Mouse (Mus musculus) hindbrain, embryonic 13.5 days (tissue): ENCODE data around the gene Arrdc4. TPM values are rescaled to one million over a fixed set of nuclear protein-coding genes. Genes with fewer than 3 reads are reported as not detected.

Experiments used
- ATAC-seq: fragments of 200-750 bp; cut with Nextera tagmentation; 2 replicates; pipeline ENCODE4 v1.8.0; 2017; ENCODE audit warnings: moderate TSS enrichment; ENCODE audit not compliant: low FRiP score
- H3K27ac ChIP-seq: fragments of 300-500 bp; sonication (generic); 2 replicates; pipeline ENCODE4 v1.5.1; 2015; ENCODE audit warnings: inconsistent platforms, mild to moderate bottlenecking, moderate library complexity
- H3K27me3 ChIP-seq: fragments of 300-500 bp; sonication (generic); 2 replicates; pipeline ENCODE4 v1.6.1; 2015; ENCODE audit warnings: mild to moderate bottlenecking, inconsistent platforms
- H3K36me3 ChIP-seq: fragments of 300-500 bp; sonication (generic); 2 replicates; pipeline ENCODE4 v1.6.1; 2015; ENCODE audit warnings: mild to moderate bottlenecking, inconsistent platforms
- H3K4me1 ChIP-seq: fragments of 300-500 bp; sonication (generic); replicated peaks from 2 replicates; pipeline ENCODE4 v1.6.1; 2015; ENCODE audit warnings: inconsistent platforms
- H3K4me2 ChIP-seq: fragments of 300-500 bp; sonication (generic); 2 replicates; pipeline ENCODE4 v1.6.1; 2015; ENCODE audit warnings: inconsistent platforms, mild to moderate bottlenecking, moderate library complexity
- H3K4me3 ChIP-seq: fragments of 300-500 bp; sonication (generic); 2 replicates; pipeline ENCODE4 v1.5.1; 2015; ENCODE audit warnings: mild to moderate bottlenecking, inconsistent platforms
- H3K9ac ChIP-seq: fragments of 300-500 bp; sonication (generic); 2 replicates; pipeline ENCODE4 v1.6.1; 2015; ENCODE audit warnings: mild to moderate bottlenecking, inconsistent platforms
- H3K9me3 ChIP-seq: fragments of 300-500 bp; sonication (generic); 2 replicates; pipeline ENCODE4 v1.6.1; 2016; ENCODE audit warnings: inconsistent platforms
- WGBS: fragments of 180-500 bp; shearing (Covaris S2); methylation state at CpG from one replicate; pipeline ENCODE4 v1.1.7; 2015; 5-methylcytosine and 5-hydroxymethylcytosine counted together
- polyA plus RNA-seq: library from polyadenylated mRNA; unstranded; fragments of >200 nt; fragmentation: Nextera tagmentation; extraction: Ambion mirVana; gene quantifications from 2 replicates; pipeline ENCODE4 v1.2.1, GENCODE M21; 2015

Gene Arrdc4
- polyA plus RNA-seq, 1 experiment from 2014 or later, result 26.3 TPM

GRCm38 (mm10) chr7:68740763-68741162, 8.3 kb downstream of the Arrdc4 start:
- Histone ChIP-seq H3K4me3 (no peak overlapping the region), H3K4me2 (no peak overlapping the region), H3K36me3 (peaks cover 77% of the 10 kb centered on the region), H3K4me1 (peaks cover 11% of the 10 kb centered on the region), H3K27ac (no peak overlapping the region), H3K9ac (no peak overlapping the region), H3K9me3 (no peaks in the 10 kb centered on the region), H3K27me3 (no peaks in the 10 kb centered on the region)
- WGBS, result 95% methylated on average over 6 of the region's 6 CpGs
- no peak for ATAC-seq

DNA sequence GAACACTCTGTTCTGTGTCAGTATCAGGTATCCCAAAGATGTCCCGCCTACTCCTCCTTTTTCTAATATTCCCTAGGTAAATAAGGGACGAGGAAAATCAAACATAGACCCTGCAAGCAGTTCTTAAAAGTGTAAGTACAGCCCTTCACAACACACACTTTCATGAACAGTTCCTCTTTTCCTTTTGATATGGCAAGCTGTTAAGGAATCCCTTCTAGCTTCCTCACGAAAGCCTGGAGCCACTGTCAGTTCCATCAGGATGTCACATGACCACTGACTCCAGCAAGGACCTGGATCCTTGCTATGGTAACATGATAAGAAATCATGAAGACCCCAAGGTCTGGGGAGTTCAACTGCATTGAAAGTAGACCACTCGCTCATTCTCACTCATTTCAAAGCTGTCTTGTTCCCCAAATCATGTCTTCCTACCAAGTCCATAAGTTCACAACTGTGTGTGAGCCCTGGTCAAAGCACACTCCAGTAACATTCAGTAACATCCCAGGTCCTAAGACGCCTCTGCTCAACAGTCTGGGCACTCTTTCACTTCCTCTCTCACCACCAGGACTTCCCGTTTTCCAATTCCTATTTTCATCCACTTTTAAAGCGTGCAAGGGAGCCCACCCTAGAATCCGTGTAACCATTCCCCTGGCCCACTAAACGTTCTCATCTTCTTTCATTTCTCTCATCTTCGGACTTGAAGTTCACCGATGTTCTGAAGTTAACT, 10.2 kb downstream of the Arrdc4 start:
- no peak overlapping the region for H3K27ac ChIP-seq
- H3K4me1 ChIP-seq, result no peaks in the 10 kb centered on the region
- H3K9me3 ChIP-seq, result no peaks in the 10 kb centered on the region
- no peak for ATAC-seq
- no peak overlapping the region for H3K4me3 ChIP-seq
- no peak overlapping the region for H3K4me2 ChIP-seq
- H3K27me3 ChIP-seq, result no peaks in the 10 kb centered on the region
- WGBS, result 91% methylated on average over 11 of the region's 11 CpGs
- H3K36me3 ChIP-seq, result peaks cover 69% of the 10 kb centered on the region
- no peak overlapping the region for H3K9ac ChIP-seq

- Histone ChIP-seq H3K9ac (no peak overlapping the region), H3K9me3 (no peaks in the 10 kb centered on the region), H3K4me3 (no peak overlapping the region), H3K27ac (no peak overlapping the region), H3K4me2 (no peak overlapping the region), H3K4me1 (no peaks in the 10 kb centered on the region), H3K36me3 (no peaks in the 10 kb centered on the region), H3K27me3 (no peaks in the 10 kb centered on the region)
- 96% methylated on average over 5 of the region's 5 CpGs for WGBS
- no peak for ATAC-seq
These were observed 22.7 kb downstream of the Arrdc4 start for GRCm38 (mm10) chr7:68726380-68726779.

DNA sequence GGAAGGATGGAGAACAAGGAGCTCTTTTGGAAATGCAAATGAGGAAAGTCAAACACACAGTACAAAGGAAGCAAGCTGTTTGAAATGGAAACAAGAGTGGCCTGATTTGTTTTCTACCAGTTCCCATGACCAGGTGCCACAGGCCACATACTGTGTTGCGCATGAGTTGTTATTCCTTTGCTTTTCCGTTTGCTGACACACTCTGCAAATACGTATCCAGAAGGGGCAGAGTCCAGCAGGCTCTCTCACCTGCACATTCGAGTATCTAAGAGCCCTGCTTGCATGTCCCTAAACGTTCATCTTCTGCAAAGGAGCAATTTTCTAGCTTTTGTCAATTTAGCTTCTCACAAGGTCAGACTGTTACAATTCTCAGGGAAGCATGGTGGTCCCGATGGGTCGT, 24.3 kb downstream of the Arrdc4 start:
- ATAC-seq, result no peak
- Histone ChIP-seq H3K27ac (no peak overlapping the region), H3K4me2 (no peak overlapping the region), H3K36me3 (no peaks in the 10 kb centered on the region), H3K9ac (no peak overlapping the region), H3K27me3 (no peaks in the 10 kb centered on the region), H3K4me3 (no peak overlapping the region), H3K9me3 (no peaks in the 10 kb centered on the region), H3K4me1 (no peaks in the 10 kb centered on the region)
- WGBS, result 84% methylated on average over 7 of the region's 7 CpGs

GRCm38 (mm10) chr7:68721520-68721919, 27.5 kb downstream of the Arrdc4 start:
- WGBS, result 93% methylated on average over 4 of the region's 4 CpGs
- Histone ChIP-seq H3K4me3 (no peak overlapping the region), H3K9ac (no peak overlapping the region), H3K9me3 (no peaks in the 10 kb centered on the region), H3K27me3 (no peaks in the 10 kb centered on the region), H3K4me2 (no peak overlapping the region), H3K36me3 (no peaks in the 10 kb centered on the region), H3K27ac (no peak overlapping the region), H3K4me1 (peaks cover 6% of the 10 kb centered on the region; the same call in 1 of the 2 replicates)
- ATAC-seq, result no peak

DNA sequence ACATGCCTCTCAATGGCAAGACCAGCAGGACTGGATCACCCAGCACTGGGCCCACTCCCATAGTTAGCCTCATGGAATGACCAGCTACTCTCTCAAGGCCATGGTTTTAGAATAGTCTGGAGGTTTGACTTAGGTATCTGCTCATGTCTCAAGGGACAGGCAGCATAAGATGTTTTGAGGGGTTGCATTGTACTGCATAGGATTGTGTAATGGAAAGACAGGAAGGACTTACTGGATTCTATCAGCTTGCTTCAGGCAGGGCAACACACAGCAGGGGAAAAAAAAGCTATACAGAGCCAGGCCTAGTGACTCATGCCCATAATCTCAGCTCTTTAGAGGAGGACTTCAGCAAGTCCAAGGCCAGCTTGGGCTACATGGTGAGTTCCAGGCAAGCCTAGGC, 31.1 kb downstream of the Arrdc4 start:
- ATAC-seq, result no peak
- no peak overlapping the region for H3K27ac ChIP-seq

GRCm38 (mm10) chr7:68717498-68717897, 31.5 kb downstream of the Arrdc4 start:
- H3K27me3 ChIP-seq, result no peaks in the 10 kb centered on the region
- ATAC-seq, result no peak
- no peak overlapping the region for H3K27ac ChIP-seq
- H3K9me3 ChIP-seq, result no peaks in the 10 kb centered on the region
- no peak overlapping the region for H3K9ac ChIP-seq
- H3K36me3 ChIP-seq, result no peaks in the 10 kb centered on the region
- H3K4me1 ChIP-seq, result peaks cover 6% of the 10 kb centered on the region; the same call in 1 of the 2 replicates
- WGBS, result 36% methylated on average over 10 of the region's 10 CpGs
- H3K4me3 ChIP-seq, result no peak overlapping the region
- H3K4me2 ChIP-seq, result peak overlapping the region; percentile 17; the same call in 1 of the 2 replicates

More for the DNA sequence above, 31.1 kb downstream of the Arrdc4 start:
- H3K27me3 ChIP-seq, result no peaks in the 10 kb centered on the region
- H3K9ac ChIP-seq, result no peak overlapping the region
- H3K4me1 ChIP-seq, result peaks cover 6% of the 10 kb centered on the region; the same call in 1 of the 2 replicates
- no peaks in the 10 kb centered on the region for H3K9me3 ChIP-seq
- no peak overlapping the region for H3K4me3 ChIP-seq
- no peak overlapping the region for H3K4me2 ChIP-seq
- H3K36me3 ChIP-seq, result no peaks in the 10 kb centered on the region

GRCm38 (mm10) chr7:68716926-68717325, 32.1 kb downstream of the Arrdc4 start:
- H3K36me3 ChIP-seq, result no peaks in the 10 kb centered on the region
- no peaks in the 10 kb centered on the region for H3K27me3 ChIP-seq
- H3K4me2 ChIP-seq, result no peak overlapping the region
- H3K9ac ChIP-seq, result no peak overlapping the region
- 70% methylated on average over 8 of the region's 8 CpGs for WGBS
- no peak for ATAC-seq
- H3K4me1 ChIP-seq, result peaks cover 6% of the 10 kb centered on the region; the same call in 1 of the 2 replicates
- no peaks in the 10 kb centered on the region for H3K9me3 ChIP-seq
- H3K27ac ChIP-seq, result no peak overlapping the region
- no peak overlapping the region for H3K4me3 ChIP-seq

GRCm38 (mm10) chr7:68712928-68713327, 36.1 kb downstream of the Arrdc4 start:
- H3K27me3 ChIP-seq, result no peaks in the 10 kb centered on the region
- 86% methylated on average over 1 of the region's 1 CpGs for WGBS
- peaks cover 4% of the 10 kb centered on the region; the same call in 1 of the 2 replicates for H3K4me1 ChIP-seq
- H3K36me3 ChIP-seq, result no peaks in the 10 kb centered on the region
- no peaks in the 10 kb centered on the region for H3K9me3 ChIP-seq
- ATAC-seq, result no peak
- no peak overlapping the region for H3K4me2 ChIP-seq
- H3K4me3 ChIP-seq, result no peak overlapping the region
- no peak overlapping the region for H3K27ac ChIP-seq
- H3K9ac ChIP-seq, result no peak overlapping the region

- Histone ChIP-seq H3K27me3 (no peaks in the 10 kb centered on the region), H3K4me1 (no peaks in the 10 kb centered on the region; the same call in 1 of the 2 replicates), H3K4me2 (no peak overlapping the region), H3K9me3 (no peaks in the 10 kb centered on the region), H3K27ac (no peak overlapping the region), H3K4me3 (no peak overlapping the region), H3K9ac (no peak overlapping the region), H3K36me3 (no peaks in the 10 kb centered on the region)
- no peak for ATAC-seq
- WGBS, result 78% methylated on average over 3 of the region's 3 CpGs
These were observed 36.6 kb downstream of the Arrdc4 start for GRCm38 (mm10) chr7:68712425-68712824.

GRCm38 (mm10) chr7:68709319-68709573, 39.8 kb downstream of the Arrdc4 start:
- Histone ChIP-seq H3K4me2 (no peak overlapping the region), H3K9me3 (no peaks in the 10 kb centered on the region), H3K27ac (no peak overlapping the region), H3K9ac (no peak overlapping the region), H3K4me3 (no peak overlapping the region), H3K36me3 (no peaks in the 10 kb centered on the region), H3K4me1 (no peaks in the 10 kb centered on the region), H3K27me3 (no peaks in the 10 kb centered on the region)
- ATAC-seq, result no peak
- WGBS, result 85% methylated on average over 1 of the region's 1 CpGs

DNA sequence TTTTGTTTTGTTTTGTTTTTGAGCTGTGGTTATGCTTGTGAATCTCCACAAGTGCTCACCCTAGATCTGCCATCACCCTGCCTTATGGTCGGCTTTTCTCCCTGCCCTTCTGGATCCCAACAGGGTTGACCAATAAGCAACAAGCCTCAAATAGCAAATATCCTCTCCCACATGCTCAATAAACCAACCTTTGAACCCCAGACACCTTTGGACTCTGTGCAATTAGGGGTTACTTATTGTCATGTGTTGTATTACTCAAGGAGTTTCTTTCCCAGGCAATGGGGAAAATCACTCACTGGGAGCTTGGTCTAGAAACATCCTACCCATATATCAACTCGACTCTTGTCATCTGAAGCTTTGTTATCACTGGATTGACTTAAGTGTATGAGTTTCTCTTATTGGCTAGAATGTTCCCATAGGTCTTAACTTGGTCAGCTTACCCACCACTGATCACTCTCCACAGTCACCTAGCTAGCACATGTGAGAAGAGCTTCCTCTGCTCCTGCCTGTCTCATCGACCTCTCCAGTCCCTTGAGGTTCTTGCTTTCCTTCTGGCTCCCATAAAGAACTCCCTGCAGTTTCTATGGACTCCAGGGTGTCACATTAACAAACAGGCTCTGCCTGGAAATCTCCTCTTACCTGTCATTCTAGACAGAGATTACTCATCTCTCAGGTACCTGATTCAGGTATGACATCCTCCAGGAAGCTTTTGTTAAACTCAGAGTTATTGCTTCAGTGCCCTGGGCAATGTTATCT, 40.3 kb downstream of the Arrdc4 start:
- H3K27me3 ChIP-seq, result no peaks in the 10 kb centered on the region
- H3K9me3 ChIP-seq, result no peaks in the 10 kb centered on the region
- no peak overlapping the region for H3K4me3 ChIP-seq
- H3K27ac ChIP-seq, result no peak overlapping the region
- ATAC-seq, result no peak
- no peak overlapping the region for H3K9ac ChIP-seq
- H3K4me2 ChIP-seq, result no peak overlapping the region
- no peaks in the 10 kb centered on the region for H3K36me3 ChIP-seq
- no peaks in the 10 kb centered on the region for H3K4me1 ChIP-seq
- 87% methylated on average over 3 of the region's 3 CpGs for WGBS

GRCm38 (mm10) chr7:68705162-68705561, 43.9 kb downstream of the Arrdc4 start:
- no peaks in the 10 kb centered on the region for H3K36me3 ChIP-seq
- ATAC-seq, result no peak

More at GRCm38 (mm10) chr7:68705162-68705561, 43.9 kb downstream of the Arrdc4 start:
- H3K4me1 ChIP-seq, result no peaks in the 10 kb centered on the region
- H3K4me3 ChIP-seq, result no peak overlapping the region
- no peak overlapping the region for H3K9ac ChIP-seq
- H3K9me3 ChIP-seq, result no peaks in the 10 kb centered on the region
- WGBS, result 94% methylated on average over 7 of the region's 7 CpGs
- H3K27ac ChIP-seq, result no peak overlapping the region
- no peaks in the 10 kb centered on the region for H3K27me3 ChIP-seq
- H3K4me2 ChIP-seq, result no peak overlapping the region
